In genomic region chr5:65068166-65068565, GRCm38 (mm10) we compare ENCODE assay signal across 26 mouse cellular contexts. TPM values are rescaled to one million over a fixed set of nuclear protein-coding genes. Genes with fewer than 3 reads are reported as not detected.
"Had no signal": no experiment of that assay in that cellular context is flagged by ENCODE, and none has a peak within 500 bp of the region (broad histone marks: within the 10 kb centered on the region; RNA-seq: fewer than 3 reads in every experiment).

No protein-coding gene starts in this region.

- H3K27ac ChIP-seq: gastrocnemius, adult 2 months; heart, embryonic 13.5 days; heart, embryonic 15.5 days; hindbrain, embryonic 13.5 days; hindbrain, embryonic 15.5 days; hindbrain, postnatal 0 days; kidney, embryonic 15.5 days; kidney, postnatal 0 days; limb, embryonic 12.5 days; limb, embryonic 15.5 days; liver, embryonic 12.5 days; liver, embryonic 14.5 days had no signal

- H3K9ac ChIP-seq: heart, embryonic 13.5 days; heart, embryonic 15.5 days; hindbrain, embryonic 13.5 days; hindbrain, embryonic 15.5 days; kidney, embryonic 15.5 days; limb, embryonic 12.5 days; limb, embryonic 15.5 days; liver, embryonic 12.5 days; liver, embryonic 14.5 days had no signal

- DNase-seq: gastrocnemius, adult 2 months; gastrocnemius, postnatal 10 days; gastrocnemius, postnatal 25 days; heart, adult 18-20 months; heart, postnatal 14 days; kidney, adult 11 months; kidney, adult 2 months; kidney, adult 9 months; kidney, postnatal 14 days; kidney, postnatal 36 days; layer of hippocampus, adult 9-11 months; layer of hippocampus, postnatal 36 days; left cerebral cortex, postnatal 4 days had no signal

- H3K4me1 ChIP-seq: heart, embryonic 13.5 days; heart, embryonic 15.5 days; kidney, embryonic 15.5 days; liver, embryonic 12.5 days had no signal

- H3K4me2 ChIP-seq: heart, embryonic 11.5 days; heart, embryonic 13.5 days; heart, embryonic 15.5 days; hindbrain, embryonic 13.5 days; hindbrain, embryonic 15.5 days; kidney, embryonic 15.5 days; limb, embryonic 12.5 days; limb, embryonic 15.5 days; liver, embryonic 12.5 days had no signal

- H3K36me3 ChIP-seq: heart, embryonic 13.5 days; heart, embryonic 15.5 days; hindbrain, embryonic 13.5 days; hindbrain, embryonic 15.5 days; kidney, embryonic 15.5 days; limb, embryonic 12.5 days; limb, embryonic 15.5 days; liver, embryonic 12.5 days had no signal

- H3K9me3 ChIP-seq: heart, embryonic 13.5 days; heart, embryonic 15.5 days; hindbrain, embryonic 13.5 days; hindbrain, embryonic 15.5 days; kidney, embryonic 15.5 days; limb, embryonic 12.5 days; limb, embryonic 15.5 days; liver, embryonic 12.5 days had no signal

- H3K4me3 ChIP-seq: gastrocnemius, adult 2 months; heart, embryonic 13.5 days; heart, embryonic 15.5 days; hindbrain, embryonic 13.5 days; hindbrain, embryonic 15.5 days; kidney, embryonic 15.5 days; limb, embryonic 12.5 days; limb, embryonic 15.5 days; liver, embryonic 12.5 days had no signal

- H3K27me3 ChIP-seq: heart, embryonic 13.5 days; heart, embryonic 15.5 days; hindbrain, embryonic 13.5 days; hindbrain, embryonic 15.5 days; kidney, embryonic 15.5 days; limb, embryonic 12.5 days; liver, embryonic 12.5 days had no signal

- ATAC-seq: hindbrain, postnatal 0 days; intestine, embryonic 16.5 days; liver, embryonic 12.5 days had no signal

RNA-seq across cellular contexts. Expression of gene Tmem156, which starts 23.8 kb away (rescaled TPM):
- total RNA-seq: gastrocnemius, adult 2 months; gastrocnemius, postnatal 25 days; left cerebral cortex, postnatal 4 days had no signal
- polyA plus RNA-seq: heart, embryonic 11.5 days; heart, embryonic 13.5 days; heart, embryonic 15.5 days; hindbrain, embryonic 13.5 days; hindbrain, embryonic 15.5 days; limb, embryonic 12.5 days had no signal
